Mouse (Mus musculus) cortical plate, adult 2 months (tissue): ENCODE measurements around the gene Kmt2a. TPM values are rescaled to one million over a fixed set of nuclear protein-coding genes. Genes with fewer than 3 reads are reported as not detected.

Experiments used
- H3K27ac ChIP-seq: fragments of 200-500 bp; 2 replicates; pipeline ENCODE4 v1.5.1; 2012; ENCODE audit warnings: low read length, control low read depth, inconsistent platforms; ENCODE audit not compliant: insufficient read depth
- H3K4me1 ChIP-seq: fragments of 200-500 bp; 2 replicates; pipeline ENCODE4 v1.6.1; 2011; ENCODE audit warnings: low read length; ENCODE audit not compliant: control insufficient read depth, insufficient read depth
- H3K4me3 ChIP-seq: fragments of 200-500 bp; 2 replicates; pipeline ENCODE4 v1.5.1; 2011; ENCODE audit warnings: mild to moderate bottlenecking, low read length, control low read depth; ENCODE audit not compliant: insufficient read depth
- CTCF ChIP-seq: fragments of 200-500 bp; IDR thresholded peaks from 2 replicates; pipeline ENCODE4 v1.5.1; 2011; ENCODE audit warnings: mild to moderate bottlenecking, control low read depth, low read length; ENCODE audit not compliant: insufficient read depth; ENCODE audit errors: extremely low read depth
- POLR2A ChIP-seq: fragments of 200-500 bp; IDR thresholded peaks from 2 replicates; pipeline ENCODE4 v1.6.1; 2011; ENCODE audit warnings: mild to moderate bottlenecking, low read length, control low read depth; ENCODE audit not compliant: insufficient read depth; ENCODE audit errors: extremely low read depth
- polyA plus RNA-seq: library from polyadenylated mRNA; depleted of rRNA; stranded (reverse); fragments of >200 nt; gene quantifications from 2 replicates; pipeline ENCODE4 v1.2.3, GENCODE M21; 2012

The Kmt2a gene
- polyA plus RNA-seq, 1 experiment: 28.6 TPM

DNA sequence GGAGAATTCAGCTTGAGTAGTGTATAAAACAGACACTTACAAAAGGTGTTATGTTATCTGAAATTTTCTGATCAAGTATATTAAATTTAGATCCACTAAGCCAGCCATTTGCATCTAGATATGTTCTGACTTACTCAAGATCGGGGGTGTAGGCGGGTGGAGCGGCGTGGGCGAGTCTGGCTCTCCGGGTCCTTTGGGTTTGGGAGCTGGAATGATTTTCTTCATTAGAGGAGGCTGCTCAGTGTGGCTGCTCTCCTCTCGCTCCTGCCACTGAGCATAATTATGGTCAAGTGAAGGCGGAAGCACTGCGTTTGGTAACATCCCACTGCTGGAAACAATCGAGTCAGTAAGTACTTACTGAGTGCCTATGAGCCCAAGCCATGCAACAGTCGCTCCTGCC lies 52.2 kb downstream of the Kmt2a start:
- Histone ChIP-seq H3K4me1 (peaks cover 6% of the 10 kb centered on the region), H3K4me3 (no peak overlapping the region), H3K27ac (no peak overlapping the region)
- TF ChIP-seq POLR2A (no peak), CTCF (no peak)

DNA sequence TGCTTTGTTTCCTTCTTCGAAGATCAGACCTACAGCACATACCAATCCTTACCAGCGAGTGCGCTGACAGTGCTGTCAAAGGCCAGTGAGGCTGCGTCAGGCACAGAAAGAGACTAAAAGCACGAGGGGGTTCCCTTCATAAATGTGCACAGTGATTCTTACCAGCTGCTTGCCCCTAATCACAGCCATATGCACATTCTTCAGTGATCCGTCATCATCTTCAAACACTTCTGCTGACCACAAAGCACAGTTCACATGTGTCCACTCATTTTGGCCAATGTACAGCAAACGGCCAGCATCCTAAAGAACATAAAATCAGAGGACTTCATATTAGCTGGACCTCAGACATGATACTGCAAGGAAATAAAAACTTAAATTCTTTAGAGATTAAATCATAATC lies 54.4 kb downstream of the Kmt2a start:
- no peak for TF ChIP-seq POLR2A
- no peak for TF ChIP-seq CTCF
- H3K4me1 ChIP-seq: peaks cover 6% of the 10 kb centered on the region
- no peak overlapping the region for H3K27ac ChIP-seq
- H3K4me3 ChIP-seq: no peak overlapping the region

DNA sequence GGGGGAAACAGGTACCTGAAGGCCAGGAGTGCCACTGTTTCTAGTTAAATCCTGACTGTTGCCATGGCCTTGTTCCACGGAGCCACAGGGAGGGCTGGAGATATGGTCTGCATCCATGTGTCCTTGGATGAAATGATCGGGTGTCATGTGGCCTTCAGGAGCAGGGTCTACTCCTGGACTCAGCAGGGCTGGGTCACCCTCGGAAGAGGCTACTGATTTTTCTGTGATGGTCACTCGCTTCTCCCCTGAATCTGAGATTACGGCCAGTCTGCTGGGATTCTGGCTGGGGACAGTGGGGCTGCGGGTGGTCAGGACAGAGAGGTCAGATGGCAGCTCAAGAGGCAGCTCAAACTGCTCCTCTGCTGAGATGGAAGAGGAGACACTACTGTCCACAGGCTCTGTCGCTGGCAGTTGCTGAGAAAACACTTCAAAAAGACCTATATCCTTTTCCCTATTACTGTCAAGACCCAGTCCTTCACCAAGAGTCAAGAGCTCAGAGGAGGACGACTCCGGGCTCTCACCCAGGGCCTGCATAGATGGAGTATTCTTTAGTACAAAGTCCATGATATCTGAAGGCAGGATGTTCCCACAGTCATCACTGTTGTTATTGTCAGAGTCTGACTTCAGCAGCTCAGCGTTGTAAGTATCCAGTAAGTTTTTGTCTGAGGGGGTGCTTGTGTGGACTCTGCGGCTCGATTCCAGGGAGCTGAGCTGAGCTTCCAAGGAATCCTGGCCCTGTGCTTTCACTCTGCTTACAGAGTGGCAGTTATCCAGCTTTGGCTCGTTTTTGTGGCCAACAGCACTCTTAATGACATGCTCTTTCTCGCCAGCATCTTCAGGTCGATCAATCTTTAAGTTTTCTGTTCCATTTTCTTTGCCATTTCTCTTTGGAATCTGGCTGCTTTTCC lies 60.9 kb downstream of the Kmt2a start:
- TF ChIP-seq POLR2A: no peak
- TF ChIP-seq CTCF: no peak
- no peak overlapping the region for H3K4me3 ChIP-seq
- H3K4me1 ChIP-seq: peaks cover 3% of the 10 kb centered on the region; the same call in 1 of the 2 replicates
- no peak overlapping the region for H3K27ac ChIP-seq

DNA sequence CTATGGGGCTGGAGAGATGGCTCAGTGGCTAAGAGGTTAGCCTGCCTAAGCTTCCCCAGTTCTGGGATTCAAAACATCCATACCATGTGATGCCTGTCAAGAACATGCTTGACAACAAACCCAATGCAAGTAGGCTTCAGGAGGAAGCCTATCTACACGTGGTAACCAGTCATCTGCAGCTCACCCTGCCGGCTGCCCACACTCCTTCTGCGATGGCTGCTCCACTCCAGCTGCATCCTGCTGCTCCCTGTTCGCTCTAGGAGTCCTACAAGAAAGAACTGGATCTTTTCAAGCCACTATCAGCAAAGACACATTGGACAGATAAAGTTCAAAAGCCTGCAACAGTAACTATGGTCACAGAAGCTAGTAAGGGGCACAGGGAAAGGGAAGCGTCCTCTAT lies 63.6 kb downstream of the Kmt2a start:
- TF ChIP-seq CTCF (no peak), POLR2A (no peak)
- Histone ChIP-seq H3K4me3 (no peak overlapping the region), H3K4me1 (peaks cover 3% of the 10 kb centered on the region; the same call in 1 of the 2 replicates), H3K27ac (no peak overlapping the region)

DNA sequence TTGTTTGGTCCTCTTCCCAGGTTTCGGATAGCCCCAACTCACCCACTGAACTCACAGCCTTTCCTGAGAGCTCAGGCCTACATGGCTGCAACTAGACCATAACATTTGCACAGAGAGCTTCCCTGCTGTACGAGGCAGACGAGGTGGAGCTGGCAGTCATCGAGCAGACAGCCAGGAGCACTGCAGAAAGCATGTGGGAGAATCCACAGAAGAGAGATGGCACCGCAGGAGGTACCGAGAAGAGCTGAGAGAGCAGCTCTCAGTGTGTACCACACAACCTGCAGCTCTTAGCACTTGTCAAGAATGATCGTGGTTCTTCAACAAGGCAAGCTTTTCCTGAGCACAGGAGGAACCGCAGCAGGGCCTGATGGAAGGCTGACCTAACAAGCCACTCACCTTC lies 66.9 kb downstream of the Kmt2a start:
- TF ChIP-seq POLR2A (no peak), CTCF (no peak)
- Histone ChIP-seq H3K27ac (no peak overlapping the region), H3K4me1 (peaks cover 3% of the 10 kb centered on the region; the same call in 1 of the 2 replicates), H3K4me3 (no peak overlapping the region)

DNA sequence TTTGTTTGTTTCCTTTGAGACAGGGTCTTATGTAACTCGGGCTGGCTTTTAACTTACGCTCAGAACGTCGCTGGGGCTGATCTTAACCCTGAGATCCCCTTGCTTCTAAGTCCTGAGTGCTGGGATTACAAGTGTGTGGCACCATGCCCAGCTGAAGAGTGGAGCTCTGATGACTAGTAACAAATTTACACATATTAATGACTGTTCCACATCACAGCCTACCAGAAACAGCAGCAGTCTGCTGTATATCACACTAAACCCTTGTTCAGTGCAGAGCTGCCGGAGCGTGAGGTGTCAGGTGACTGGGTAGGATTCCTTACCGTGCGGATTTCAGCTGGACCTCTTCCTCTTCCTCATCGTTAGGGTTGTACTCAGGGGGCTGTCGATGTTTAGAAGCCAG lies 70.8 kb downstream of the Kmt2a start:
- Histone ChIP-seq H3K4me1 (no peaks in the 10 kb centered on the region), H3K27ac (no peak overlapping the region), H3K4me3 (no peak overlapping the region)
- TF ChIP-seq CTCF: no peak
- no peak for TF ChIP-seq POLR2A

DNA sequence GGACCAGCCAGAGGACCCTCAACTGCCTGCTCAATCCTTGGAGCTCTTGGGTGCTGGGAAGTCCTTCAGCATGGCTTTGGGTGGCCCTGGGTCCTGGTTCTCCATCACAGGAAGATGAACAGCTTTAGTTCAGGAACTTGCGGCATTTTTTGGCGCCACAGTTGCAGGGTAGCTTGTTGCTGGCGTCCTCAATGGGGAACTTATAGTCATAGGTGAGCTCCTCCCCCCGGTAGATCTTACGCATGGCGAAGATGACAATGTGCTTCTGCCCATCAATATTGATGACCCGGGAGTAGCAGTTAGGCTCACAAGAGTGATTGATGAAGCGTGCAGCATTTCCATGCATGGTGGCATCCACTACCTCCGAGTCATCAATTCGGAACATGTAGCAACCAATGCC lies 73.3 kb downstream of the Kmt2a start:
- Histone ChIP-seq H3K4me1 (no peaks in the 10 kb centered on the region), H3K4me3 (no peak overlapping the region), H3K27ac (no peak overlapping the region)
- no peak for TF ChIP-seq POLR2A
- no peak for TF ChIP-seq CTCF

DNA sequence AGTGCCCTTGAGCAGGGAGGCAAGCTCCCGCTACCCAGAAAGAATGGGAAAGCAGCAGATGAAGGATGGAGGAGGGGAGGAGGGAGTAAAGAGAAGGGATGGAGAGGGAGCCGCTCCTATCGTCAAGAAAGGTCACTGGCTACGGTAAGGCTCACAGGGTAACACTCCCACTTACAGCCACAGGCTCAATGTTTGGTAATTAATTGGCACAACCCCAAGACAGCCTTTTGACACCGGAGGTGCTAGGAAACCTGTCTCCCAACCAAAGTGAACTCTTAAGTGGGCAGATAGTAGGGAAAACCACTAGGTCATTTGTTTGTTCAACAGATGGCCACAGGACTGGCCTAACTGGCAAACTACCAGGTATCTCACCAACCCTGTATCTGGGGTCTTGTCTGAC lies 74.0 kb downstream of the Kmt2a start:
- no peak for TF ChIP-seq POLR2A
- no peak for TF ChIP-seq CTCF
- Histone ChIP-seq H3K27ac (no peak overlapping the region), H3K4me1 (no peaks in the 10 kb centered on the region), H3K4me3 (no peak overlapping the region)

DNA sequence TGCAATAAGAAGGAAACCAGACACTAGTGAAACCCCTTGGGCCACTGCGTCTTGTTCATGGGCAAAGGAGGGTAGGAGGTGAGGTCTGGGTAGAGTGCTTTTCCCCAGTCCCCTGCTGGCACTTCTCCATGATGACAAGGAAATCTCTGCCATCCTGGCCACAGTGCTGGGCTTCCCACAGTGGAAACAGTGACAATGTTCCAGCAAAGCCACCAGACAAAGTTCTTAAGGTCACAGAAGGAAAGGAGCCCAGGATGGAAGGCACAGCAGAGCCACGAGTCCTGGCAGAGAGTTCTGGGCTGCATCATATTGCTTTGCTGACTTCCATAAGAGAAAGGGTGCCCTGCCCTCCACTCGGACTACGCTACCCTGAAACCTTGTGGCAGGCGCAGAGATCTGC lies 75.6 kb downstream of the Kmt2a start:
- no peak for TF ChIP-seq CTCF
- no peak for TF ChIP-seq POLR2A
- Histone ChIP-seq H3K27ac (no peak overlapping the region), H3K4me1 (no peaks in the 10 kb centered on the region), H3K4me3 (no peak overlapping the region)

DNA sequence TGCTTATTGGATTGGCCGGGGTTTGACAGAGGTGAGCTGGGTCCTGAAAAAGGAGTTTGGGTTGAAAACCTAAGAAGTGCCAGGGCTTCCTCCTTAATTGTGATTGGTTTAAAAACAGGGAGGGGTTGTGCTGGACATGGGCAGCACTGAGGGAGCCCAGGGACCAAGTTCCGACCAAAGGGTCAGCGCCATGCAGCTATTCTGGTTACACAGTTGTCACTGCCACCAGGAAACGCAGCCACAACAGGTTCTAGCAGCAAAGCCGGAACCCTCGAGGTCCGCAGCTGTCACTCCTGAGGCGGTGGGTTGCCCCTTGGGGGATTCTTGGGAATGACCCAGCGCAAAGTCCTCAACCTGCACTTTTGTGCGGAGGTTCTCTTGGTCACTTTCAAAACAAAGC lies 76.4 kb downstream of the Kmt2a start:
- Histone ChIP-seq H3K4me1 (no peaks in the 10 kb centered on the region), H3K27ac (no peak overlapping the region), H3K4me3 (no peak overlapping the region)
- no peak for TF ChIP-seq POLR2A
- no peak for TF ChIP-seq CTCF
